Comparison of ENCODE assay signal across 13 mouse cellular contexts in genomic region chr7:110005976-110006375, GRCm38 (mm10).
"Had no signal": no experiment of that assay in that cellular context is flagged by ENCODE, and none has a peak within 500 bp of the region (broad histone marks: within the 10 kb centered on the region; RNA-seq: fewer than 3 reads in every experiment).

No protein-coding gene starts in this region.

- ATAC-seq: liver, embryonic 12.5 days had no signal

- H3K27me3 ChIP-seq: limb, embryonic 12.5 days; limb, embryonic 15.5 days had no signal

- H3K9ac ChIP-seq: limb, embryonic 12.5 days; limb, embryonic 15.5 days; liver, embryonic 12.5 days; liver, embryonic 15.5 days had no signal

- H3K4me3 ChIP-seq: limb, embryonic 12.5 days; limb, embryonic 15.5 days; liver, embryonic 12.5 days; liver, embryonic 15.5 days had no signal

- H3K9me3 ChIP-seq: limb, embryonic 12.5 days; limb, embryonic 15.5 days; liver, embryonic 12.5 days; liver, embryonic 15.5 days had no signal

- H3K4me2 ChIP-seq: limb, embryonic 12.5 days; limb, embryonic 15.5 days; liver, embryonic 12.5 days; liver, embryonic 15.5 days; midbrain, embryonic 11.5 days had no signal

- H3K27ac ChIP-seq: limb, embryonic 12.5 days; limb, embryonic 15.5 days; liver, embryonic 12.5 days; liver, embryonic 15.5 days had no signal

- DNase-seq: kidney, adult 9 months; kidney, postnatal 14 days; kidney, postnatal 4 days; left cerebral cortex, postnatal 4 days; lung, adult 2 months; lung, postnatal 14 days; midbrain, embryonic 14.5 days; thymus, postnatal 36 days had no signal

- H3K36me3 ChIP-seq: limb, embryonic 12.5 days; limb, embryonic 15.5 days; liver, embryonic 12.5 days; liver, embryonic 15.5 days had no signal
